Mouse (Mus musculus): ENCODE measurements around the gene Scaf4.

GRCm38 (mm10) chr16:90266581-90266980 is 17.7 kb downstream of the Scaf4 start:
- TF ChIP-seq CTCF (IDR thresholded peaks at IDR 0.05) (no peak), EP300 (IDR thresholded peaks at IDR 0.05) (no peak)

All from lung, postnatal 0 days (tissue).